Mouse (Mus musculus) testis, postnatal 10 days (tissue): Measurements from ENCODE around the gene Ppp1cc.
"Not testable (repeated sequence)": the region's sequence is repeated elsewhere in the genome, so short reads cannot be mapped to it uniquely, and the experiment has no call there.

Experiments
- DNase-seq: peaks from one replicate; pipeline ENCODE4 v3.0.0; 2021; ENCODE audit warnings: low spot score

Ppp1cc gene

DNA sequence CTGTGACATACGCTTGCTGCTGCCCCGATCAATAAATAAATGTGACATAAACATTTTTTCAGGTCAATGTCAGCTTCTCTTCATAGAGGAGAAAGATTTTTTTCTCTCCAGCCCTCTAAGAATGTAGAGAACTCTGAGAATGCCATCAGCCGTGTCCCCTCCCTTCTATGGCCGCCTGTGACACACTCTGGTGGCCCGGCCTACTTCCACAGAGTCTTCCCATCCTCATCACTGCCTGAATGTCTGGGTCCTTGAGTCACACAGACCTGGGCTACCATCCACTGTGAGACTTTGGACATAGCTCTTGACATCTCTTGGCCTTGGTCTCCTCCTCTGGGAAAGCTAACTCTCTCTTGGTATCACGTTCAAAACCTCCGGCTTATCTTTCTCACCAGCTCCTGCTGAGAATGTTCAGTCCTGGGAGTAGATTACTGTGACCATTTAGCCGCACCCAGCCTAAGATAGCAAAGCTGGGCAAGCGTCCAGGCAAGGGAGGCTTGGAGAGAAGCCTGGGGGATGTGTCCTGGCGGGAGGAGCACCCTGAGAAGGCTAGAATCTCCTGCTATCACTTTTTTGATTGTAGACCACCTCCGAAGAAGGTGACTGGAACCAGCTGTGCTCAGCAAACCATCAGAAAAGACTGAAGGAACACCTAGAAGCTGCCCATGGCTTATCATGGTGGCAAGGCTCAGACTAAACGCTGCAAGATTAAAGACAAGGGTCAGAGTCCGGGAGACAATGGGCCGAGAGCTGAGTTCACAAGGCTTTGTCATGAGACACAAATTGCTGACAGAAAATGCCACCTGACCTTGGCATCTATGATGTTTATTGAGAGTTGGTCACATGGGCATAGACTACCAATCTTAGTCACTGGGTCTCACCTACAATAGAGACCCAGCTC lies 21.3 kb upstream of the Ppp1cc start:
- peak; percentile 90 for DNase-seq

DNA sequence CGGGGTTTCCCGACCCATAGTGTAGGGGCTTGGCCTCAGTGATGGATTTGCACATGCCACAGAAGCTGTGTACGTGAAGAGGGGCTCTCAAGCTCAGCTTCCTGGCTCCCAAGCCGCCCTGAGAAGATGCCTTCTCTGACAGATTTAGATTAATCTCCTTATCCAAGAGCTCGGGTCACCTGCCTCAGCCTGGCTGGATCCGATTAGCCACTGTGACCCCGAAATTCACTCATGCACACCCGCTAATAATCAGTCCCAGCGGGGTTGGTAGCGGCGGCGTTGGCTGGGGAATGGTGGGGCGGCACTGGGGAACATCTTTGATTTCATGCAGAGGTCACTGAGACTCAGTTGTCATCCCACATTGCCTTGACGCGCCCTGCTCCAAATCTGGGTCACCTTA lies 19.2 kb upstream of the Ppp1cc start:
- DNase-seq: no peak

DNA sequence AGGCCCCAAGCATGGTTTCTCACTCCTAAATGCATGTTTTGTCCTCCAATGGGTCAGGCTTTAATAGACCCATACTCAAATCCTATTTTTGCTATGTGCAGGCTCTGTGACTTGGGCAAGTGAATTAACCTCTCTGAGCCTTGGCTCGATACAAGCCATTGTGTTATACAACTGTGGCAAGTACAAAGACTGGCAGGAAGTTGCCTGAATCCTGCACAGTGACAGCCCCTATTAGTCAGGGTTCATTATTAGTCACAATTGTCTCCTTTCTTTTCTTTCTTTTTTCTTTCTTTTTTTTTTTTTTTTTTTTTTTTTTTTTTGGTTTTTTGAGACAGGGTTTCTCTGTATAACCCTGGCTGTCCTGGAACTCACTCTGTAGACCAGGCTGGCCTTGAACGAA lies 18.3 kb upstream of the Ppp1cc start:
- DNase-seq: not testable (repeated sequence)

DNA sequence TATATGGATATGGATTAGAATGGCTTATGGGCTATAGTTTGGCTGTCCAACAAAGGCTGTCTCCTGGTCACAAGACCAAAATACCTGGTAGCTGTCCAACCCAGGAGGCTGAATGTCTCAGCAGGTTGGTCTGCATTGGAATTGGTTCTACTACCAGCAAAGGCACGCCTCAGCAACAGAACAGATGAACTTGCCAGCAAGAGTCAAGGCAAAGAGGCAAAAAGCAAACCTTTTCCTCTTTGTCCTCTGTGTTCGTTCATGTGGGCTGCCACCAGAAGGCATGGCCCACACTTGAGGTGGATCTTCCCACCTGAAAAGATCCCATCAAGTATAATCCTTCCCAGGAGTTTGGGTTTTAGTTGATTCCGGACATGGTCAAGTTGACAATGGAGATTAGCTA lies 17.4 kb upstream of the Ppp1cc start, which contains the start of gene Ccdc63:
TSS of gene Ccdc63 (minus strand) at position 101 of the 400 bp plus-strand sequence.
- DNase-seq: no peak

DNA sequence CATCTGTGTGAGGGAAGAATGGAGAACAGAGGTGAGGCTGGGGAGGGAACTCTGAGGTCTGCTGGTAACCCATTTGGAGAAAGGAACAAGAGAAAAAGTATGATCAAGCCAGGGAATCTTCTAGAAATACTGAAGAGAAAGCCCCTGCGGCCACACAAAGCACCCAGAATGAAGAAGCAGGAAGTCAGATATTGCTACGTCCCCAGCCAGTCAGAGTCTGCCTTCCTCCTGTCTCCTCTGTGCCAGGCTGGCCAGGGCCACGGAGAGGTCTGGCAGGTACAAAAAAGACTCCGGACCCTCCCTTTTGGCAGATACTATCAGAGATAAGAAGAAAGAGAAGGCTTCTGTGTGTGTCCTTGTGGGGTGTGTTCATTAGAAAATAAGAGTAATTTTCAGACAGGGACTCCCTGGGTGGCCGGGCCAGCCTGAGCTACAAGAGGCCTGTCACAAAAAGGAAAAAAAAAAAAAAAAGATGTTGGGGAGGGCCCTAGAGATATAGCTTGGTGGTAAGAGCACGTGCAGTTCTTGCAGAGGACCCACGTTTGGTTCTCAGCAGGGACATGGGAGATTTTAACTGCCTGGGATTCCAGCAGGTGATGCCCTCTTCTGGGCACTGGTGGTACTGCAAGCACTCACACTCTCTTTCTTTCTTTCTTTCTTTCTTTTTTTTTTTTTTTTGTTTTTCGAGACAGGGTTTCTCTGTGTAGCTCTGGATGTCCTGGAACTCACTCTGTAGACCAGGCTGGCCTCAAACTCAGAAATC lies 15.7 kb upstream of the Ppp1cc start:
- peak; percentile 80 for DNase-seq

DNA sequence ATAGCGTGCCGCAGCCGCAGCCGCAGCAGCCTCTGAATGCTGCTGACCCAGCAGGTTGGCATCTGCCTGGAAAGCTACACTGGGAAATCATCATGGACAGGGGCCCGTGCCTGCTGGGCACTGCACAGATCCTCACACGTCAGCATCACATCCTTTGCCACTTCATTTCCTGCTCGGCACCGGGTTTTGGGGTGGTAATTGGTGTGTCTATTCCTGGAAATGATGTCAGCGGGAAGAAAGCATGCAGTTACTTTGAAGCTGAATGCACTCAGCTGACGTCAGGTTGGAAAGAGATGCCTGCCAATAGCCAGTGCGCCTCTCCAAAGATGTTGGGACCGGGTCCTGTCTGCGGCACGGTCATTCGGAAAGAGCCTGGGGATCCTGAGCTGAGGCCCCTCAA lies 14.5 kb upstream of the Ppp1cc start:
- no peak for DNase-seq

DNA sequence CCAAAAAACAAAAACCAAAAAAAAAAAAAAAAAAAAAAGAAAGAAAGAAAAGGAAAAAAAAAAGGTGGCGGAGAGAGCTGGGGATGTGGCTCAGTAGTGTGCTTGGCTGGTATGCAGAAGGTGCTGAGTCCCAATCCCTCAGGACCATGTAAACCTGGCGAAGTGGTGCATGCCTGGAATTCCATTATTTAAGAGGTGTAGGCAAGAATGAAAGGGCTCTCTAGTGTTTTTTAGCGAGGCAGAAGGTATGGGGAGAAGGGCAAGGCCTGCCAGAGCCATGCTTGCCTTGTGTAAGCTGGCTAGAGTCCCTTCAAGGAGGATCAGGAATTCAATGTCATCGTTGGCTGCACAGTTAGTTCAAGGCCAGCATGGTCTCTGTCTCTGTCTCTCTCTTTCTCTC lies 13.3 kb upstream of the Ppp1cc start:
- no peak for DNase-seq

DNA sequence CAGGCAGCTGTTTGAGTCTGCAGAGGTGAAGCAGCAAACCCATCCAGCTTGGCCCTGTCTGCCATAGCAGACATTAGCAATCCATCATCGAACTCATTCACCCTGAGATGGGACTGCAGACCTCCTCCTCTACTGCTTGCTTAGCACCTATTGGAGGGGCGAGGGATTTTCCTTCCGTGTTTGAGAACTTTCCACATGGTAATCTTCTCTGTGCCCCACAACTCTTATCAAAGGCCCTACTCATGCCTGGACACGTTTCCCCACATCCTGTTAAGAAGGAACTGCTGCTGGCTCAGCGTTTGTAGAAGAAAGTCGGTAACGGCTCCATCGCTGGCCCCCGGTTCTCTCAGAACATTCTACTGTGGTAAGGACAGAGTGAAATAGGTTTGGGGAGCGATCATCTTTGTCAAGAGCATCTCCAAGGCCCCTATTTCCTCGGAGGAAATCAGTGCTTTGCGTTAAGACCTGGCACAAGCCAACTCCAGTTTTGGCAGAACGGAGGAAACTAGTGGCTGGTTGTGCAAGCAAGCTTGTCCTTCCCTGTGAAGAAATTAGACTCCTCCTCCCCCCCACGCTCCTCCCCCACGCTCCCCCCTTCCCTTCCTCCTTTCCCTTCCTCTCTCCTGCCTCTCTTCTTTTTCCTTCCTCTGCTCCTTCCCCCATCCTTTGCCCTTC lies 12.6 kb upstream of the Ppp1cc start:
- DNase-seq: peak; percentile 63

DNA sequence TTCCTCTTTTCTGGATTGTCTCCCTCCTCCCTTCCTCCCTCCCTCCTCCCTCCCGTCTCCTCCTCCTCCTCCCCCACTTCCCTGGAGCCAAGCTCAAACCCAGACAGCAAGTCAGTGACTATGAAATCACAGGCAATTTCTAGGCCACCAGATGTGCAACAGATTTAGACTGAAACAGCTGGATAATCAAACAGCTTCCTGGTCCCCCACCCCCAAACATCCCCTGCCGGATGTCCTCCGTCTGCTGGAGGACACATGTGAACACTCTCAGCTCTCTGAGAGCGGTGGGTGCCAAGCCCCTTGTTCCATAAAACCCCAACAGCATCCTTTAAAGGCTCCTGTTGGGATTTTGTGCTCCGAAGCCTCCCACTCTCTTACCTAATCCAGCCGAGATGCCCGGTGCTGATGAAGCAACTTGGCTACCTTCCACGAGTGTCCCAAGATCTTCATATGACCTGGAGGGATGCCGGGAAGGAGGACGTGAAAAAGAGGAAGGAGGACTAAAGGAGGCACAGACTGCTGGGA lies 12.0 kb upstream of the Ppp1cc start:
- peak; percentile 58 for DNase-seq

DNA sequence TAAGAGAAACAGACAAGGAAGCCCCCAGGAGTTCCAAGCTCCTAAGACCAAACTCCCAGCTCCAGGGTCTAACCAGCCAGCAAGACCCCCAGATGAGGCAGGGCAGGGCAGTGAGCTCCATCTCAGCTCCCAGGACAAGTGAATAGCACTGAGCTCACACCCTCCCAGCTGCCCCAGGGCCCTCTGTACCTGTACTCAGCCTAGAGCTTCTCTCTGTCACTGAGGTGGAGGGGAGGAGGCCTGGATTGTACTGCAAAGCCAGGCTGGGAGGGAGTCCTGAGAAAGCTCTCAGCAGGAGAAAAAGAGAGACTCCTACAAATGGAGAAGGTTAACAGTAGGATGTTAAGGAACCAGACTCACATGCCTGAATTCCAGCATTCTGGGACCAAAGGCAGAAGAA lies 11.5 kb upstream of the Ppp1cc start:
- DNase-seq: no peak

DNA sequence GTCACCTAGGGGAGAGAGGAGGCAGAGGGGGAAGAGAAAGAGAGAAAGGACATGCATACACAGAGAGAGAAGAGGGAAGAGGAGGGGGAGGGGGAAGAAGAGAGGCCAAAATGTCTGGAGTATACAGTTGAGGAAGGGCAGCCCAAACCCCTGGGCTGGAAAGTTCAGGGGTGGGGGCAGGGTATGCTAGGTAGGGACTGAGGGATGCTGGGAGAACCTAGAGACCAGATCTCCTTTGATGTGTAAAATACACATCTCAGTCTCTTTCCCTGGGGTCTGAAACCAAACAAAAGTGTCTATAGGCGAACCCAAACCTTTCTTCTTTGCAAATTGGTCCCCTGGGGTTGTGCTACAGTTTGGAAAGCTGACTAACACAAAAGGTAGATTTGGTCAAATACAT lies 10.0 kb upstream of the Ppp1cc start:
- DNase-seq: no peak

DNA sequence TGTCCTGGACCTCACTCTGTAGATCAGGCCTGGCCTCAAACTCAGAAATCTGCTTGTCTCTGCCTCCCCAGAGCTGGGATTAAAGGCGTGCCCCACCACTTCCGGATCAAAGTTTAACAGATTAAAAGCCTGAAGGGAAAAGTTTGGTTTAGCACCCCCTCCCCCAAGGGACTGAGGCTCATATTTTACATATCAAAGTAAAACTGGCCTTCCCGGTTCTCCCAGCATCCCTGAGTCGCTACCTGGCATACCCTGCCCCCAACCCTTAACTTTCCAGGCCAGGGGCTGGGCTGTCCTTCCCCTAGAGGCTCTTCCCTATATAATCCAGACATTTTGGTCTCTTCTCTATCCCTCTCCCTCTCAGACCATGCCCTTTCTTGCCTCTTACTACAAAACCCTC lies 8.8 kb upstream of the Ppp1cc start:
- DNase-seq: no peak

DNA sequence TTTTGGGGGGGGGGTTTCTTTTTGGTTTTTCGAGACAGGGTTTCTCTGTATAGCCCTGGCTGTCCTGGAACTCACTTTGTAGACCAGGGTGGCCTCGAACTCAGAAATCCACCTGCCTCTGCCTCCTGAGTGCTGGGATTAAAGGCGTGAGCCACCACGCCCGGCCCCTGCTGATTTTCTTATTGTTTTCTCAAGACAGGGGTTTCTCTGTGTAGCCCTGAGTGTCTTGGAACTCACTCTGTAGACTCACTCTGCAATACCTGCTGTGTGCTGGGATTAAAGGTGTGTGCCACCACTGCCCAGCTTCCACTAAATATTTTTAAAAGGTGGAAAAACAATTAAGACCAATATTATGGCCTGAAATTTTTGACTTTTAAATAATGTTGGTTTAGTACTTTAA lies 5.6 kb upstream of the Ppp1cc start:
- not testable (repeated sequence) for DNase-seq

DNA sequence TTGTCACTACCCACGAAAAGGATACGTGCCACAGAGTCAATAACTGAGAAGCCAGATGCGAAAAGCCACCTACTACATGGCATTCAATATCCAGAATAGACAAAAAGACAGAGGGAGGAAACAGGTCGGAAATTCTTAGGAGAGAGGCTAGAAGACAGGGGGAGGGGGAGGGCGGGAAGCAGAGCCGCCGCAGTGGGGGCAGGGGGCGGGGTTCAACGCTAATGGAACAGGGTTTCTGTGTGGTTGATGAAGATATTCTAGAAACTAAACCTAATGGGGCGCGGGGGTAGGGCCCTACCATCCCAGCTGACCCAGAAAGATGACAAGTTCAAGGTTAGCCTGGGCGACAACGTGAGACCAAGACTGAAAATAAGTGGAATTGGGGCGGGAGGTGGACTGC lies 4.1 kb upstream of the Ppp1cc start:
- DNase-seq: no peak

DNA sequence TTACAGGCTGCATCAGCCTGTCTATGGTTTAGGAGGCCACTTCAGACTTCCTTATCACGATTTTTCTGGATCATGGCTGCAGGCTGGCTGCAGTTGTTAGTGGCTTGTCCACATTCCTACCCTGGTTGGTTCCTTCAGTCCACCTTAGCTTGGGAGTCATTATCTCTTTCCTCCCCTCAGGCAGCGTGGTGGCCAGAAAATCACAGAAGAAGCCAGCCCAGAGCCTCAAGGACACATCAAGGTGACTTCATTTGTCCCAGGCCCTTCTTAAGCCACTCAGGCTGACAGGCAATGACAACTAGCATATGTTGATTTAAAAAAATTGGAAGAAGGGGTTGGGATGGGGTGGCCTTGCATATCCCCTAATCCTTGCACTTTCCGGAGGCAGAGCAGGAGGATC lies 3.3 kb upstream of the Ppp1cc start:
- no peak for DNase-seq

DNA sequence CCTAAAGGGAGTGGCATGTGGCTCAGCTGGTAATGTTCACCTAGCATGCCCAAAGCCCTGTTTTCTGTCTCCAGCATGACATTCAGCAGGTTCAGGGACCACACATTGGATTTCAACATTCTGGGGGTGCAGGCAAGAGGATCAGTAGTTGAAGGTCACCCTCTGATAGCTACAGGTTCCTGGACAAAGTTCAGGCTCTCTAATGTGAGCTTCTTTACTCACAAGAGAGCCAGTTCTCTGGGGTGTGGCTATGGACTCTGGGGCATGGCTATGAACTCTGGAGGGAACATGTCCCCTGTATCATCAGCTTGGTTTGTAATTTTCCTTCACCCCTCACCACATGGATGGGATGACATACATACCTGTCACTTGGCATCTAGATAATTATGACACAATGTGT lies 2.5 kb upstream of the Ppp1cc start:
- no peak for DNase-seq

DNA sequence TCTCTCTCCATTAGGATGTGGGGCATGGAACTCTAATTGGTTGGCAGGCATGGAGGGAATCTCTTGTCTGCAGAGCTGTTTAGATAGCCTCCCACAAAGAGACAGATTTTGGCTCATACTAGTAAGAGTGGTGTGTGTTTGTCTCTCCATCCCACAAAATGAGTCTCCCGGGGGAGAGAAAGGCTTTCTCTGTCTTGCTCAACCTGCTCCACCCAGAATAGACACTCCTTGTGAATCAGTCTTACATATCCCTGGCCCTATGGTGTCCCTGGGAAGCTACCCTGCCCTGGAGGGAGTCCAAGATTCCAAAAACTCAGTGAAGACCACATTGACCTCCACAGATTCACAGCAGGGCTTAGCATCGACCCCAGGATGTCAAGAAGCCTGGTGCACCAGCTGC lies 1.6 kb upstream of the Ppp1cc start:
- no peak for DNase-seq

DNA sequence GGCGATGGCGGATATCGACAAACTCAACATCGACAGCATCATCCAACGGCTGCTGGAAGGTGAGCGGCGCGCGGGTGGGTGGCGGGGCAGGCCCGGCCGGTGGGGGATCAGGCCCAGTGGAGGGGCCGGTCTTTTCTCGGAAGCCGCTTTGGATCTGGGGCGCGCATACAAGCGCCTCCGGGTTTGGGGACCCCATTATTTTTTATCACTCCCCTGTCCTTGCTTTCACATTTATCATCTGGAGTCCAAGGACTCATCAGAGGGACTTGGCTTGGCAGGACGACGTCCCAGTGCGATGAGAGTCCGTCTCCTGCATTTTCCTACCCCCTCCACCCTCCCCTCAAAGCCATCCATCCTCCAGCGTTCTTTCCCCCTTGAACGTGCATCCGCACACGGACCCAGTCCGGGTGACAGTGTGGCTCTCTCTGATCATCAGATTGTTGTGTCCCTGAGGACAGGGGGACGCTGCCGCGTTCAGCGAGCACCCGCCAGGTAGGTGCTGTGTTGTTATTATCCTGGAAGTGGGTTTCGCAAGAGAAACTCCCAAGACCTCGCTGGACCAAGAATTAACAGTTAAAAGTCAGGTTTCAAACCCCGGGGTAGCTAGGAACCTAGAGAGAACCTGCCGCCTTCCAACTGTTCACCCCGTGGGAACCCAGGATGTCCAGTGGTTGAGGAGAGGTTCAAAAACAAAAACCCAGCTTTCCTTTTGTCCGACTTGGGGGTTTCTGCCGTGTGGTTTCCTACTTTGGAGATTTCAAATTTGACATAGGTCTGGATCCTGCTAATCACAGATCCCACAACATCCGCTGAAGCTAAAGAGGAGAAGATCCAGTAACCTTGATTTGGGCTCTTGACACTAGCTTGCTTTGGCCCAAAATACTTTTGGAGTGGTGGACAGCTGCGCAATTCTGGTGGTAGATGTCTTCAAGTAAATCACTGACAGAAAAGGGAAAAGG lies 758 bp downstream of the Ppp1cc start:
- DNase-seq: peak; percentile 60

DNA sequence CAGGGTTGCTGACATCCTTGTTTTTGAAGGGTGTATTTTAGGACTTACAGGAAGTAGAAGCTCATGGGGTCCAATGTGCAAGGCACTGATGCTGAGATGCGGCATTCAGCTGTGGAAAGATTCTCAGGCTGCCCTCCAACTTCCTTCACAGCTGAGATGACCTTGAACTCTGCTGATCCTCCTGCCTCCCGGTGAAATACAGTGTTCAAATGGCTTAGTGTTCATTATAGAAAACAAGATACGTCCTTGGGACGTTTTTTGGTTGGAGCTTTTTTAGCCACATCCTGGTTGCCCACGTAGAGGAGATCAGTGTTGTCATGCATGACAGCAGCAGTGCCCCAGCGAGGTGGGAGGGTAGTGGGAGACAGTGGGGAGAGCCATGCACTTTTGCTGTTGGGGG lies 5.1 kb downstream of the Ppp1cc start:
- DNase-seq: no peak

DNA sequence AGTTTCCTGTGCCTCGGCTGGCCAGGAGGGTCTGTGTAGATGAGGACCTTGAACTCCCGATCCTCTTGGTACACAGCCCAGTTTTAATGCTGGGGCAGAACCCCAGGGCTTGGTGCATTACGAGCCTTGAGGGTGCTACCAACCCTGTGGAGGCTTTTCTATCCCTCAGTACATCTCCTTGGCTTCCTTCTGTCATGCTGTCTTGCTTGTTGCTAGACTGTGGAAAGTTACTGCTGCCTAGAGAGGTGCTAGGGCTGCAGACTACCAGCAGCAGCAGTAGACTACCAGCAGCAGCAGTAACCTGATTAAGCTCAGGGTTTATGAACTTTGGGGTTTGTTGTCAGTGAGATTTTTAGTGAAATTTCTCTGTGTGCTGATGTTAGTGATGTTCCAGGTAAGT lies 5.9 kb downstream of the Ppp1cc start:
- DNase-seq: no peak

DNA sequence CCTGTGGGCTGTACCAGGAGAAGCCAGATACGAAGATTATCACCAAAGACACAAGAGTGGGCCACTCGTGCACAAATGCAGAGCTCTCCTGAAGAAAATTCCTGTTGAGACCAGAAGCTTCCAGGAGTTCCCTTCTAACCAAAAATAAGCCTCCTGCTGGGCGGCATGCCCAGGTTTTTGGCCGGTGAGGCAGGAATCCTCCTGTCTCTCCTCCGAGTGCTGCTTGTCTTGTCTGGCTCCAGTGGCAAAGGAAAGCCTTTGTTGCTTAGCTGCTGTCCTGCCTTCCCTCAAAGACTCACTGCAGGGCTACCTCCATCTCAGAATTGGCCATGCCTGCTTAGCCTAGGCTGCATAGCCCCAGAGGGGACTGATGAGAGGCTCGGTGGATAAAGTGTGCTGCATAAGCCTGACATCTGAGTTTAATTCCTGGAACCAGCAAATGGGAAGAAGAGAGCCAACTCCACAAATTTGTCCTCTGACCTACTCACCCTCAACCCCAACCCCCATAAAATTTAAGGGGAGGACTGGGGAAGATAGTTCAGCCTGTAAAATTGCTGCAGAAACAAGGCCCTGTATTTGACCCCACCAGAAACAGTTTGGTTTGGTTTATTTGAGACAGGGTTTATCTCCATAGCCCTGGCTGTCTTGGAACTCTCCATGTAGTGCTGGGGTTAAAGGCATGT lies 7.3 kb downstream of the Ppp1cc start:
- peak; percentile 75 for DNase-seq
